In the genomic region with DNA sequence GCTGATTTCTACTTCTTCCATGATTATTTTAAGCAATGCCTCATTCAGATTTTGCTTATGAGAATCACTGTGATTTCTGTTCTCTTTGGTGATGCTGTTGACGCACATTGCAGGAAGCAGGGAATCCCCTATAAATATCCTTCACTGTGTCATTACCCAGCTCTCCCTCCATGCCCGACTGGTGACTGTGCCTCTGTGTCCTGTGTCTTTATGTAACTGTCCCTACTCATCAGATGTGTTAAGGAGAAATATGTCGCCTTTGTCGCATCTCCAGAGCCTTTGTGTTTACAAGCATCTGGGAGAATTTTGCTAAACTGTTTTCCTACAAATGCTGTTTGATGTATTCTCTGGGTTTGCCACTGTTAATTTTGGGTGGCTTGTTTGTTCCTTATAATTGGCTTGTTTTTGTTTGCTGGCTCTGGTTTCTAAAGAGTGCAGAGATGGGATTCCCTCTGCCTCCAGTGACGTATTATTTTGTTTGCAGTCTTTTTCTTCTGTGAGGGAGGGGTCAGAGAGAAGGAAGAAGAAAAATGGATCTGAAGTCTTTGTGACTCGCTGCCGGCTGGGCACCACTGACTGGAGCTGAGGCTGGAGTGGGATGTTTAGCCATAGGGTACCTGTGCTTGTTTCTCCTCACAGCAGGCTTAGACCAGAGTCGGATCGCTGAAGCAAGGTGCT, we compare ENCODE assay signal across 10 mouse cellular contexts. TPM values are rescaled to one million over a fixed set of nuclear protein-coding genes. Genes with fewer than 3 reads are reported as not detected.
DNase-seq lines count a peak whose midpoint lies in the region; ATAC-seq and TF ChIP-seq lines count a peak whose summit lies in the region.
"Had no signal": no experiment of that assay in that cellular context is flagged by ENCODE, and none has a peak within 500 bp of the region (broad histone marks: within the 10 kb centered on the region; RNA-seq: fewer than 3 reads in every experiment).

No protein-coding gene starts in this region.

- 5% methylated on average over 9 of the region's 9 CpGs for WGBS in hindbrain, embryonic 13.5 days
- WGBS in midbrain, embryonic 16.5 days = 8% methylated on average over 9 of the region's 9 CpGs
- WGBS in intestine, postnatal 0 days = 39% methylated on average over 9 of the region's 9 CpGs

- no peaks in the 10 kb centered on the region for H3K9me3 ChIP-seq in hindbrain, embryonic 13.5 days
- no peaks in the 10 kb centered on the region for H3K9me3 ChIP-seq in midbrain, embryonic 16.5 days (replicated peaks; ENCODE audit: control insufficient read depth, low read length, poor library complexity, severe bottlenecking)
- no peaks in the 10 kb centered on the region for H3K9me3 ChIP-seq in intestine, postnatal 0 days (ENCODE audit: control insufficient read depth)

- H3K4me2 ChIP-seq in hindbrain, embryonic 13.5 days = peak overlapping the region; percentile 52
- H3K4me2 ChIP-seq in midbrain, embryonic 16.5 days (ENCODE audit: low read length) = peak overlapping the region; percentile 55
- H3K4me2 ChIP-seq in intestine, postnatal 0 days (replicated peaks; ENCODE audit: low read depth) = no peak overlapping the region

- peak; percentile 53 for DNase-seq in left cerebral cortex, adult 11 months (ENCODE audit: low spot score)
- no peak for DNase-seq in left cerebral cortex, postnatal 4 days
- DNase-seq in embryo, embryonic 11 days = peak; percentile 24
- DNase-seq in adrenal gland, adult 2 months = no peak
- DNase-seq in spleen, postnatal 14 days (ENCODE audit: low spot score in 2 of 2) = no peak

- peak overlapping the region; percentile 27 for H3K4me3 ChIP-seq in hindbrain, embryonic 13.5 days
- peak overlapping the region; percentile 32 for H3K4me3 ChIP-seq in midbrain, embryonic 16.5 days (ENCODE audit: low read depth, low read length)
- H3K4me3 ChIP-seq in intestine, postnatal 0 days (ENCODE audit: low read depth, low read length) = no peak overlapping the region

- peak overlapping the region; percentile 83 for H3K27ac ChIP-seq in hindbrain, embryonic 13.5 days
- peak overlapping the region; percentile 54 for H3K27ac ChIP-seq in midbrain, embryonic 16.5 days (ENCODE audit: low read length)
- H3K27ac ChIP-seq in intestine, postnatal 0 days (ENCODE audit: low read depth, low read length) = no peak overlapping the region

- H3K27me3 ChIP-seq in hindbrain, embryonic 13.5 days = no peaks in the 10 kb centered on the region
- H3K27me3 ChIP-seq in midbrain, embryonic 16.5 days (ENCODE audit: control insufficient read depth, insufficient read depth, low read depth, low read length) = no peaks in the 10 kb centered on the region
- no peaks in the 10 kb centered on the region for H3K27me3 ChIP-seq in intestine, postnatal 0 days (replicated peaks; ENCODE audit: control insufficient read depth, insufficient read depth, low read length)

- H3K9ac ChIP-seq in hindbrain, embryonic 13.5 days = peak overlapping the region; percentile 66
- H3K9ac ChIP-seq in midbrain, embryonic 16.5 days (ENCODE audit: low read depth, low read length) = peak overlapping the region; percentile 56
- H3K9ac ChIP-seq in intestine, postnatal 0 days (ENCODE audit: low read depth, low read length) = no peak overlapping the region

- no peaks in the 10 kb centered on the region for H3K36me3 ChIP-seq in hindbrain, embryonic 13.5 days
- H3K36me3 ChIP-seq in midbrain, embryonic 16.5 days (ENCODE audit: control insufficient read depth, insufficient read depth, low read length) = no peaks in the 10 kb centered on the region; the same call in 1 of the 2 replicates
- H3K36me3 ChIP-seq in intestine, postnatal 0 days (ENCODE audit: control insufficient read depth, insufficient read depth) = no peaks in the 10 kb centered on the region; the same call in 1 of the 2 replicates

- ATAC-seq in hindbrain, embryonic 13.5 days (ENCODE audit: low FRiP score) = peak; percentile 55
- peak; percentile 62; the same call in 1 of the 2 replicates for ATAC-seq in midbrain, embryonic 16.5 days
- no peak for ATAC-seq in intestine, postnatal 0 days

- intact Hi-C loops in left cerebral cortex, postnatal 4 days (cut with DNase I) = no loop called here

- no peak for TF ChIP-seq CTCF in intestine, postnatal 0 days (IDR thresholded peaks at IDR 0.05; ENCODE audit: low read depth)

- H3K4me1 ChIP-seq in hindbrain, embryonic 13.5 days (replicated peaks) = peaks cover 29% of the 10 kb centered on the region
- peaks cover 28% of the 10 kb centered on the region for H3K4me1 ChIP-seq in midbrain, embryonic 16.5 days (ENCODE audit: control insufficient read depth, insufficient read depth, low read length)
- no peaks in the 10 kb centered on the region for H3K4me1 ChIP-seq in intestine, postnatal 0 days (replicated peaks; ENCODE audit: control insufficient read depth, insufficient read depth, low read length)

RNA-seq across cellular contexts. Expression of a gene that starts 40.7 kb away (rescaled TPM):
- 100 to 1,000 TPM; 158 to 165 TPM for total RNA-seq in left cerebral cortex, postnatal 4 days (2021)
- polyA plus RNA-seq in hindbrain, embryonic 13.5 days (2015; fragmentation: Nextera tagmentation; extraction: Ambion mirVana) = 36.4 and 39.9 TPM in 2 replicates
- 35.2 and 35.9 TPM in 2 replicates for polyA plus RNA-seq in midbrain, embryonic 16.5 days (2015; fragmentation: Nextera tagmentation; extraction: Ambion mirVana)
- 100 to 1,000 TPM; 116 to 127 TPM for total RNA-seq in adrenal gland, adult 2 months (2021)
- polyA plus RNA-seq in adrenal gland, adult 2 months (2012; rRNA removed) = 182 and 274 TPM in 2 replicates
- 19.4 and 21.8 TPM in 2 replicates for polyA plus RNA-seq in intestine, postnatal 0 days (2015; fragmentation: Nextera tagmentation; extraction: Ambion mirVana)

RNA-seq across cellular contexts. Expression of a gene that starts 50.6 kb away (rescaled TPM):
- not detected for total RNA-seq in left cerebral cortex, postnatal 4 days (2021)
- 0.09 TPM in 1 of 2 replicates, not detected in the other for polyA plus RNA-seq in hindbrain, embryonic 13.5 days (2015; fragmentation: Nextera tagmentation; extraction: Ambion mirVana)
- polyA plus RNA-seq in midbrain, embryonic 16.5 days (2015; fragmentation: Nextera tagmentation; extraction: Ambion mirVana) = 0.15 TPM in 1 of 2 replicates, not detected in the other
- total RNA-seq in adrenal gland, adult 2 months (2021) = under 1 TPM in 1 of 2 experiments, not detected in 1; 0.20 TPM
- polyA plus RNA-seq in adrenal gland, adult 2 months (2012; rRNA removed) = 0.08 TPM in 1 of 2 replicates, not detected in the other
- polyA plus RNA-seq in intestine, postnatal 0 days (2015; fragmentation: Nextera tagmentation; extraction: Ambion mirVana) = not detected in 2 replicates
- total RNA-seq: neutrophil, adult 5-6 weeks had no signal
- polyA plus RNA-seq: intestine, embryonic 14.5 days had no signal

Comparison
In these comparisons a context has a peak if more than half of its experiments do, and no peak if none do; other contexts are left out.
1. DNase-seq: peak in left cerebral cortex, adult 11 months (single experiment) and embryo, embryonic 11 days (single experiment); none in left cerebral cortex, postnatal 4 days (single experiment), adrenal gland, adult 2 months (single experiment) and spleen, postnatal 14 days (0 of 2).